Mouse (Mus musculus) E14TG2a.4 (cell line): ENCODE measurements around the gene Rnf212b.

Experiments used
- H3K27me3 ChIP-seq: 2 replicates; pipeline ENCODE4 v1.6.1; 2014; ENCODE audit warnings: low read length, control low read depth; ENCODE audit not compliant: insufficient read depth
- H3K36me3 ChIP-seq: 2 replicates; pipeline ENCODE4 v1.6.1; 2014; ENCODE audit warnings: low read length, control low read depth; ENCODE audit not compliant: insufficient read depth
- H3K4me1 ChIP-seq: replicated peaks from 2 replicates; pipeline ENCODE4 v1.6.1; 2014; ENCODE audit warnings: low read depth, low read length, control low read depth
- H3K4me3 ChIP-seq: replicated peaks from 2 replicates; pipeline ENCODE4 v1.5.1; 2014; ENCODE audit warnings: mild to moderate bottlenecking, low read length
- H3K9me3 ChIP-seq: 2 replicates; pipeline ENCODE4 v1.6.1; 2014; ENCODE audit warnings: low read length, control low read depth
- CTCF ChIP-seq: conservative IDR thresholded peaks from 2 replicates; pipeline ENCODE4 v1.5.1; 2014; ENCODE audit warnings: low read length
- NANOG ChIP-seq: IDR thresholded peaks from 2 replicates; pipeline ENCODE4 v1.6.1; 2014; ENCODE audit warnings: borderline replicate concordance, low read length, mixed read lengths
- POU5F1 ChIP-seq: IDR thresholded peaks from 2 replicates; pipeline ENCODE4 v1.6.1; 2014; ENCODE audit warnings: low read length, borderline replicate concordance

Gene Rnf212b

GRCm38 (mm10) chr14:54808718-54809667 is 4.9 kb upstream of the Rnf212b start:
- Histone ChIP-seq H3K4me3 (no peak overlapping the region), H3K9me3 (no peaks in the 10 kb centered on the region), H3K36me3 (no peaks in the 10 kb centered on the region), H3K27me3 (peaks cover 28% of the 10 kb centered on the region), H3K4me1 (0 out of 2 replicates have a peak, but pooled peaks cover under 1% of the 10 kb centered on the region)
- no peak for TF ChIP-seq CTCF
- TF ChIP-seq POU5F1: no peak
- TF ChIP-seq NANOG: no peak

- H3K9me3 ChIP-seq: no peaks in the 10 kb centered on the region
- no peaks in the 10 kb centered on the region for H3K36me3 ChIP-seq
- H3K4me3 ChIP-seq: no peak overlapping the region
- 0 out of 2 replicates have a peak, but pooled peaks cover 3% of the 10 kb centered on the region for H3K4me1 ChIP-seq
- no peak for TF ChIP-seq NANOG
- no peak for TF ChIP-seq CTCF
- no peak for TF ChIP-seq POU5F1
- peaks cover 35% of the 10 kb centered on the region for H3K27me3 ChIP-seq
Measured at GRCm38 (mm10) chr14:54809668-54810033, 4.3 kb upstream of the Rnf212b start.

GRCm38 (mm10) chr14:54815737-54816136 is 1.8 kb downstream of the Rnf212b start:
- TF ChIP-seq NANOG (no peak), POU5F1 (no peak)
- no peak overlapping the region for H3K4me3 ChIP-seq
- H3K9me3 ChIP-seq: no peaks in the 10 kb centered on the region

GRCm38 (mm10) chr14:54817791-54818190 is 3.9 kb downstream of the Rnf212b start:
- H3K4me3 ChIP-seq: no peak overlapping the region
- peaks cover 24% of the 10 kb centered on the region for H3K27me3 ChIP-seq
- no peaks in the 10 kb centered on the region for H3K36me3 ChIP-seq
- H3K4me1 ChIP-seq: 0 out of 2 replicates have a peak, but pooled peaks cover 3% of the 10 kb centered on the region
- H3K9me3 ChIP-seq: no peaks in the 10 kb centered on the region
- TF ChIP-seq CTCF: peak; percentile 17; the same call in 1 of the 2 replicates
- no peak for TF ChIP-seq POU5F1
- no peak for TF ChIP-seq NANOG

More at GRCm38 (mm10) chr14:54815737-54816136, 1.8 kb downstream of the Rnf212b start:
- Histone ChIP-seq H3K4me1 (0 out of 2 replicates have a peak, but pooled peaks cover 3% of the 10 kb centered on the region), H3K27me3 (peaks cover 33% of the 10 kb centered on the region), H3K36me3 (no peaks in the 10 kb centered on the region)

- Histone ChIP-seq H3K36me3 (no peaks in the 10 kb centered on the region), H3K4me3 (no peak overlapping the region), H3K9me3 (no peaks in the 10 kb centered on the region), H3K4me1 (no peaks in the 10 kb centered on the region), H3K27me3 (no peaks in the 10 kb centered on the region)
- TF ChIP-seq POU5F1: no peak
- TF ChIP-seq CTCF: no peak
- no peak for TF ChIP-seq NANOG
Measured at GRCm38 (mm10) chr14:54822301-54822700, 8.4 kb downstream of the Rnf212b start.

GRCm38 (mm10) chr14:54823716-54824115 is 9.8 kb downstream of the Rnf212b start:
- TF ChIP-seq NANOG: no peak
- TF ChIP-seq POU5F1: no peak
- no peak for TF ChIP-seq CTCF
- Histone ChIP-seq H3K36me3 (no peaks in the 10 kb centered on the region), H3K4me1 (no peaks in the 10 kb centered on the region), H3K9me3 (no peaks in the 10 kb centered on the region), H3K4me3 (no peak overlapping the region), H3K27me3 (no peaks in the 10 kb centered on the region)

- Histone ChIP-seq H3K36me3 (no peaks in the 10 kb centered on the region), H3K4me1 (no peaks in the 10 kb centered on the region), H3K27me3 (no peaks in the 10 kb centered on the region), H3K4me3 (no peak overlapping the region), H3K9me3 (no peaks in the 10 kb centered on the region)
- TF ChIP-seq CTCF: peak; percentile 11
- no peak for TF ChIP-seq POU5F1
- TF ChIP-seq NANOG: no peak
Measured at GRCm38 (mm10) chr14:54843461-54843860, 29.5 kb downstream of the Rnf212b start.

GRCm38 (mm10) chr14:54855726-54856125 is 41.8 kb downstream of the Rnf212b start:
- TF ChIP-seq NANOG: no peak
- no peak for TF ChIP-seq POU5F1
- no peak for TF ChIP-seq CTCF
- Histone ChIP-seq H3K4me3 (no peak overlapping the region), H3K27me3 (no peaks in the 10 kb centered on the region), H3K36me3 (0 out of 2 replicates have a peak, but pooled peaks cover 4% of the 10 kb centered on the region), H3K9me3 (no peaks in the 10 kb centered on the region), H3K4me1 (no peaks in the 10 kb centered on the region)
